Mouse (Mus musculus) stomach, embryonic 15.5 days (tissue): ENCODE measurements at regions not wholly inside any gene's neighbourhood (a gene's known extent, or its start where the extent isn't known, plus 50 kb on each side); places are given as distances from the start of the nearest gene placed in this dataset.

Source experiments
- ATAC-seq: fragments of 200-750 bp; cut with Nextera tagmentation; 2 replicates; pipeline ENCODE4 v1.8.0; 2017; ENCODE audit warnings: low read depth, moderate number of reproducible peaks, moderate TSS enrichment; ENCODE audit not compliant: insufficient read depth, low FRiP score
- H3K27ac ChIP-seq: fragments of 300-500 bp; sonication (generic); 2 replicates; pipeline ENCODE4 v1.5.1; 2015; ENCODE audit warnings: mild to moderate bottlenecking, inconsistent platforms
- H3K27me3 ChIP-seq: fragments of 300-500 bp; sonication (generic); replicated peaks from 2 replicates; pipeline ENCODE4 v1.6.1; 2015; ENCODE audit warnings: inconsistent platforms
- H3K36me3 ChIP-seq: fragments of 300-500 bp; sonication (generic); 2 replicates; pipeline ENCODE4 v1.6.1; 2015; ENCODE audit warnings: inconsistent platforms
- H3K4me1 ChIP-seq: fragments of 300-500 bp; sonication (generic); 2 replicates; pipeline ENCODE4 v1.6.1; 2015; ENCODE audit warnings: inconsistent platforms
- H3K4me2 ChIP-seq: fragments of 300-500 bp; sonication (generic); 2 replicates; pipeline ENCODE4 v1.6.1; 2015; ENCODE audit warnings: mild to moderate bottlenecking, inconsistent platforms
- H3K4me3 ChIP-seq: fragments of 300-500 bp; sonication (generic); replicated peaks from 2 replicates; pipeline ENCODE4 v1.5.1; 2015; ENCODE audit warnings: inconsistent platforms
- H3K9ac ChIP-seq: fragments of 300-500 bp; sonication (generic); 2 replicates; pipeline ENCODE4 v1.6.1; 2015; ENCODE audit warnings: inconsistent platforms
- H3K9me3 ChIP-seq: fragments of 300-500 bp; sonication (generic); 2 replicates; pipeline ENCODE4 v1.6.1; 2016; ENCODE audit warnings: inconsistent platforms
- WGBS: fragments of 180-500 bp; shearing (Covaris S2); methylation state at CpG from one replicate; pipeline ENCODE4 v1.1.7; 2015; 5-methylcytosine and 5-hydroxymethylcytosine counted together

- no peaks in the 10 kb centered on the region for H3K36me3 ChIP-seq
- H3K9ac ChIP-seq, result no peak overlapping the region
- 58% methylated on average over 1 of the region's 1 CpGs for WGBS
- no peaks in the 10 kb centered on the region for H3K4me1 ChIP-seq
- ATAC-seq, result no peak
- H3K4me3 ChIP-seq, result no peak overlapping the region
- no peak overlapping the region for H3K4me2 ChIP-seq
- H3K27ac ChIP-seq, result no peak overlapping the region
- H3K9me3 ChIP-seq, result no peaks in the 10 kb centered on the region
- no peaks in the 10 kb centered on the region for H3K27me3 ChIP-seq
Measured at GRCm38 (mm10) chr1:113194116-113194812, 1329.5 kb upstream of the Dsel start.

- Histone ChIP-seq H3K27me3 (no peaks in the 10 kb centered on the region), H3K9me3 (no peaks in the 10 kb centered on the region), H3K36me3 (no peaks in the 10 kb centered on the region), H3K4me2 (no peak overlapping the region), H3K4me3 (no peak overlapping the region), H3K27ac (no peak overlapping the region), H3K4me1 (no peaks in the 10 kb centered on the region), H3K9ac (no peak overlapping the region)
- WGBS, result 88% methylated on average over 1 of the region's 1 CpGs
- no peak for ATAC-seq
Measured at GRCm38 (mm10) chr1:113163173-113163572, 1298.5 kb upstream of the Dsel start.
